Mouse (Mus musculus) ovary, adult 18-20 months (tissue): ENCODE measurements around the gene Slc38a10.

Experiments used
- DNase-seq: peaks from one replicate; pipeline ENCODE4 v3.0.0; 2022; ENCODE audit warnings: low spot score, mixed read lengths

Slc38a10 gene

DNA sequence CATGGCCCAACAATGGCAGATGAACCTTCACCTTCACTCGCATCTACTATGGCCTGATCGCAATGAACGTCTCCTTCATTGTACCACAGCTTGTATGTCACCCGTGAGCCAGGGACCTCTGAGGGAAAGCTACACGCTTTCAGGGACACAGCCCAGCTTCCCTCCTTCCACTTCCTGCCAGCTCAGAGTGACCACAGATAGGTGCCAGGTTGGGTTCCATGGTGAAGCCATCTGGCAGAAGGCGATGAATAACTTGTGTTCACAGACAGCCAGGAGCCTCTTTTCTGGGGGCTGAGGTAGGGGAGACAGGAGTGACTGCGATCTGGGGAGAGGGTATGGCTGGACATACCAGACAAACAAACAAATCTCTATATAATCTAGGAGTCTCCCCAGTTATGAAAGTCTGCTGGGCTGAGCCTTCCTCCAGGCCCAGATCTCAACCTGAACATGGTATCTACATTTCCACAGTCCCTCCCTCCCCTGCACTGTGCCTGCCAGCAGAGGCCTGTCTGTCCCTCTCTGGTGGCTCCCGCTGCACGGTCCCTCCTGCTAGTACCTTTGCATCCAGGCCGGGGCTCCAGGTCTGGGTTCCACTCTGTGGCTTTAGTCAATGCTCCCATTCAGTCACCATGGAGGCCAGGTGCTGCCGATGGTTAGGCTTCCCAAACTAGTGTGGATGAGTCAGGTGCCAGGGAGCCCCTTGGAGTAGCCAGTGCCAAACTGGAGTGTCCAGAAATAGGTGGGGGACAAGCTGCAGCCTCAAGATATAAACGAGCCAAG, 95.0 kb downstream of the Slc38a10 start:
- DNase-seq: no peak
